Mouse (Mus musculus) megakaryocyte, embryonic 14.5 days (primary cell): ENCODE results near the gene Olfr1162. TPM values are rescaled to one million over a fixed set of nuclear protein-coding genes. Genes with fewer than 3 reads are reported as not detected.
"Not testable (repeated sequence)": the region's sequence is repeated elsewhere in the genome, so short reads cannot be mapped to it uniquely, and the experiment has no call there.

Experiments used
- H3K27me3 ChIP-seq: replicated peaks from 2 replicates; pipeline ENCODE3; 2012; ENCODE audit warnings: inconsistent platforms
- H3K36me3 ChIP-seq: replicated peaks from 2 replicates; pipeline ENCODE3; 2012; ENCODE audit warnings: low read length, inconsistent platforms, mixed read lengths
- H3K4me1 ChIP-seq: 2 replicates; pipeline ENCODE4 v1.6.1; 2012; ENCODE audit warnings: inconsistent platforms
- H3K4me3 ChIP-seq: replicated peaks from 2 replicates; pipeline ENCODE3; 2012; ENCODE audit warnings: moderate library complexity, mild to moderate bottlenecking, inconsistent platforms
- H3K9me3 ChIP-seq: 2 replicates; pipeline ENCODE4 v1.6.1; 2012; ENCODE audit warnings: inconsistent platforms
- FLI1 ChIP-seq: IDR thresholded peaks from 2 replicates; pipeline ENCODE4 v1.6.1; 2012; ENCODE audit warnings: low read length, inconsistent platforms, mixed read lengths
- GATA1 ChIP-seq: IDR thresholded peaks from 3 replicates; pipeline ENCODE4 v1.6.1; 2012; ENCODE audit warnings: mixed read lengths, low read length, inconsistent platforms, borderline replicate concordance
- polyA plus RNA-seq: library from polyadenylated mRNA; stranded (reverse); fragments of >175 nt; gene quantifications from 2 replicates; pipeline ENCODE4 v1.2.3, GENCODE M21; 2012; ENCODE audit warnings: low replicate concordance; ENCODE audit not compliant: insufficient read depth

The Olfr1162 gene
- not detected in 2 replicates for polyA plus RNA-seq

- no peak within 1 kb of the TSS for H3K4me3 ChIP-seq
These were observed at the start of gene Olfr1162 for GRCm38 (mm10) chr2:88051029-88051428. Gene Olfr1162, minus strand, starts transcription at chr2:88051129.

GRCm38 (mm10) chr2:88093866-88094265 is 42.9 kb upstream of the Olfr1162 start, which contains the start of gene Olfr1164:
Gene Olfr1164, minus strand, starts transcription at chr2:88093966.
- Histone ChIP-seq H3K9me3 (no peaks in the 10 kb centered on the region), H3K4me3 (no peak within 1 kb of the TSS), H3K36me3 (no peaks in the 10 kb centered on the region), H3K4me1 (no peaks in the 10 kb centered on the region), H3K27me3 (no peaks in the 10 kb centered on the region)
- TF ChIP-seq GATA1 (no peak), FLI1 (no peak)

More at GRCm38 (mm10) chr2:88051029-88051428, at the start of gene Olfr1162:
- Histone ChIP-seq H3K4me1 (no peaks in the 10 kb centered on the region), H3K9me3 (0 out of 2 replicates have a peak, but pooled peaks cover 2% of the 10 kb centered on the region), H3K36me3 (no peaks in the 10 kb centered on the region), H3K27me3 (no peaks in the 10 kb centered on the region)
- no peak for TF ChIP-seq GATA1
- TF ChIP-seq FLI1 = no peak

- H3K4me3 ChIP-seq = no peak within 1 kb of the TSS
These were observed 20.8 kb upstream of the Olfr1162 start, which contains the start of gene Olfr1163 for GRCm38 (mm10) chr2:88071730-88072129. Gene Olfr1163, minus strand, starts transcription at chr2:88071830.

GRCm38 (mm10) chr2:88063587-88063986 is 12.7 kb upstream of the Olfr1162 start:
- TF ChIP-seq GATA1 = no peak
- no peak for TF ChIP-seq FLI1
- no peaks in the 10 kb centered on the region for H3K4me1 ChIP-seq

More at GRCm38 (mm10) chr2:88071730-88072129, 20.8 kb upstream of the Olfr1162 start, which contains the start of gene Olfr1163:
- no peaks in the 10 kb centered on the region for H3K9me3 ChIP-seq
- TF ChIP-seq FLI1 (no peak), GATA1 (no peak)
- H3K27me3 ChIP-seq = no peaks in the 10 kb centered on the region
- H3K36me3 ChIP-seq = no peaks in the 10 kb centered on the region
- no peaks in the 10 kb centered on the region for H3K4me1 ChIP-seq

GRCm38 (mm10) chr2:88037599-88037998 is 13.3 kb downstream of the Olfr1162 start, which contains the start of gene Olfr73:
Gene Olfr73, minus strand, starts transcription at chr2:88037699.
- Histone ChIP-seq H3K4me1 (no peaks in the 10 kb centered on the region), H3K36me3 (no peaks in the 10 kb centered on the region), H3K9me3 (no peaks in the 10 kb centered on the region), H3K4me3 (no peak within 1 kb of the TSS), H3K27me3 (no peaks in the 10 kb centered on the region)
- TF ChIP-seq FLI1 (no peak), GATA1 (no peak)

More at GRCm38 (mm10) chr2:88063587-88063986, 12.7 kb upstream of the Olfr1162 start:
- Histone ChIP-seq H3K9me3 (peaks cover 6% of the 10 kb centered on the region), H3K4me3 (no peak overlapping the region), H3K36me3 (no peaks in the 10 kb centered on the region), H3K27me3 (no peaks in the 10 kb centered on the region)

GRCm38 (mm10) chr2:88022474-88022873 is 28.5 kb downstream of the Olfr1162 start, which contains the start of gene Olfr1161:
Gene Olfr1161, plus strand, starts transcription at chr2:88022774.
- not testable (repeated sequence) for H3K36me3 ChIP-seq, H3K4me1 ChIP-seq, H3K27me3 ChIP-seq, H3K4me3 ChIP-seq, H3K9me3 ChIP-seq

GRCm38 (mm10) chr2:88007515-88008318 is 43.2 kb downstream of the Olfr1162 start, which contains the start of gene Olfr1160:
Gene Olfr1160, minus strand, starts transcription at chr2:88008268.
- no peaks in the 10 kb centered on the region for H3K9me3 ChIP-seq
- H3K27me3 ChIP-seq = no peaks in the 10 kb centered on the region
- H3K4me3 ChIP-seq = no peak within 1 kb of the TSS
- no peaks in the 10 kb centered on the region for H3K36me3 ChIP-seq
- TF ChIP-seq GATA1 (no peak), FLI1 (no peak)
- H3K4me1 ChIP-seq = no peaks in the 10 kb centered on the region

Other genes starting within 250 kb of the Olfr1162 start
- gene Olfr1145, start 241.3 kb downstream of the Olfr1162 start, polyA plus RNA-seq = not detected in 2 replicates
- gene Olfr1148, start 220.6 kb downstream of the Olfr1162 start, polyA plus RNA-seq = not detected in 2 replicates
- gene Olfr1150-ps1, start 207.1 kb downstream of the Olfr1162 start, polyA plus RNA-seq = not detected in 2 replicates
- gene Olfr1151, start 195.3 kb downstream of the Olfr1162 start, polyA plus RNA-seq = not detected in 2 replicates
- gene Olfr1152, start 184.6 kb downstream of the Olfr1162 start, polyA plus RNA-seq = 0.43 TPM in 1 of 2 replicates, not detected in the other
- gene Olfr1153, start 156.2 kb downstream of the Olfr1162 start, polyA plus RNA-seq = not detected in 2 replicates
- gene Olfr1154, start 146.0 kb downstream of the Olfr1162 start, polyA plus RNA-seq = not detected in 2 replicates
- gene Olfr1155, start 106.0 kb downstream of the Olfr1162 start, polyA plus RNA-seq = not detected in 2 replicates
- not detected in 2 replicates for gene Olfr1156, start 98.0 kb downstream of the Olfr1162 start, polyA plus RNA-seq
- not detected in 2 replicates for gene Olfr1157, start 82.8 kb downstream of the Olfr1162 start, polyA plus RNA-seq
- not detected in 2 replicates for gene Olfr74, start 76.5 kb downstream of the Olfr1162 start, polyA plus RNA-seq
- not detected in 2 replicates for gene Olfr1158, start 61.0 kb downstream of the Olfr1162 start, polyA plus RNA-seq
- not detected in 2 replicates for gene Olfr1160, start 42.9 kb downstream of the Olfr1162 start, polyA plus RNA-seq
- gene Olfr1161, start 28.4 kb downstream of the Olfr1162 start, polyA plus RNA-seq = not detected in 2 replicates
- gene Olfr73, start 13.4 kb downstream of the Olfr1162 start, polyA plus RNA-seq = not detected in 2 replicates
- not detected in 2 replicates for gene Olfr1163, start 20.7 kb upstream of the Olfr1162 start, polyA plus RNA-seq
- not detected in 2 replicates for gene Olfr1164, start 42.8 kb upstream of the Olfr1162 start, polyA plus RNA-seq
- gene Olfr1166, start 77.1 kb upstream of the Olfr1162 start, polyA plus RNA-seq = not detected in 2 replicates
- not detected in 2 replicates for gene Olfr1167, start 104.1 kb upstream of the Olfr1162 start, polyA plus RNA-seq
- gene Olfr1168, start 130.8 kb upstream of the Olfr1162 start, polyA plus RNA-seq = not detected in 2 replicates
- gene Olfr1170, start 177.2 kb upstream of the Olfr1162 start, polyA plus RNA-seq = not detected in 2 replicates
- gene Olfr1173, start 228.7 kb upstream of the Olfr1162 start, polyA plus RNA-seq = not detected in 2 replicates